Mouse (Mus musculus): Measurements from ENCODE around the gene Fam193a.

- TF ChIP-seq POLR2A (IDR thresholded peaks at IDR 0.05; ENCODE audit: control insufficient read depth, extremely low read depth, insufficient read depth, low read length, poor library complexity), result no peak
- no peak for TF ChIP-seq CTCF (IDR thresholded peaks at IDR 0.05; ENCODE audit: borderline replicate concordance, control insufficient read depth, extremely low read depth, insufficient read depth, low read length, poor library complexity)
Observed at GRCm38 (mm10) chr5:34533820-34534219, 164.1 kb downstream of the Fam193a start.

Measured in thymus, adult 2 months (tissue).